Mouse (Mus musculus): ENCODE results near the gene Tmprss12.

DNA sequence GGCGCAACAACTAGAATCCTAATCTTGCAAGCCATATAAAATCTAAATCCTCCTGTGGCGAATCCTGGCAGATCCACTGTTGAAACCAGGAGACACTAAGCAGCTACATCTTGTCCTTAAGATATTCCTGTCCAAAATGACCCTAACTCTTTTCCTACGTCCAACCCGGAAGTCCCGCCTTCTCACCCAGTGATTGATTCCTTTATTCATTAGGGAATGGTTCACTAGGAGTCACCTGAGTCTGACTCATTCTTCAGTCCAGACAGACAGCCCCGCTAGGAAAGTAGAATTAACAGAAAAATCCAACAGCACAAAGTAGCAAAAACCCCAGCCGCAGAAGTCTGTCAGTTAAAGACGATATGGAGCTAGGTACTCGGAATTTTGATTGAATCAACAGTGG is 33.3 kb upstream of the Tmprss12 start:
- TF ChIP-seq CTCF (IDR thresholded peaks at IDR 0.05; ENCODE audit: borderline replicate concordance, insufficient read depth, low read depth, low read length) (no peak), POLR2A (IDR thresholded peaks at IDR 0.05; ENCODE audit: borderline replicate concordance, insufficient read depth, low read length) (no peak)
